Mouse (Mus musculus) cerebellum, postnatal 4 days (tissue): Measurements from ENCODE around the gene Atp5g3.
"Not testable (repeated sequence)": the region's sequence is repeated elsewhere in the genome, so short reads cannot be mapped to it uniquely, and the experiment has no call there.

Experiments
- DNase-seq, 2 experiments: peaks; one replicate each; pipeline ENCODE4 v3.0.0; 2022; ENCODE audit warnings: low spot score in 2 of 2, mixed read lengths in 1 of 2

The Atp5g3 gene

DNA sequence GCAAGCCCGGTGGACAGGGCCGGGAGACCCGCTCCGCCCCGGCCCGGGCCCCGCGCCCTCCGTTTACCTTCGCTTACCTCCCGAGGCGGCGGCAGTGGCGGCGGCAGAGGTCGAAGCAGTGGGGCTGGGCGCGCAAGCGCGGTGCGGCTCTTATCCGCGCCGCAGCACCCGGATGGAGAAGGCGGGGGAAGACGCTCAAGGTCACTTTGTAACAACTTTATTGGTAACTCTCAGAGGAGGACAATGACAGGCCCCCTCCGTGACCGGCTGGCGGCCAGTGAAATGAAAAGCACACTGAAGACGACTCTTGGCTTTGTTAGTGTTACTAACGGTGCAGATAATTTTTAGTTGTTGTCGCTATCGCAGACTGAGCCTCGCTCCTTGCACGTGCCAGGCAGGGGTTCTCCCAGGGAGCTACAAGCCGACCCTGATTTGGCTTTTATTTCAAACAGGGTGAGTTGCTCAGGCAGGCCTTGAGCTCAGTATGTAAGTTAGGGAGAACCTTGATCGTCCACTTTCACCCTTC, at the start of gene Atp5g3:
TSS of gene Atp5g3 (minus strand) at position 152 of the 526 bp plus-strand sequence.
- DNase-seq = peak; percentile 81 to 88

DNA sequence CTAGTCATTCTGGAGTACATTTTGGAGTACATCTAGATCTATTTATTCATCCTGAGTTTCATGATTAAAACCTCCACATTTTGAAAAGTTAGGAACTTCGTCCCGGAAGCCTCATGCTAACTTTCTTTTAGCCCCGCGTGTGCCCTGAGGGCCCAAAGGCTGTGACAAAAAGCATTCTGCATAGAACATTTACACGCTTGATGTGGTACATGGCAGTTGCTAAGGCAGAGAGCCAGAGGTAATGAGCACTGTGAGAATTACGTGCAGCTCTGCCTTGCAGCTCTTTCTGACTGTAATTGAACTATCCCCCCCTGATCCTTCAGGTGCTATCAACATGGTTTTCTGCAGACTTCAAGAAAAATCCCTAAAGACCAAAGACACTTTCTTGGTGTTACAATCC, 47.2 kb upstream of the Atp5g3 start:
- DNase-seq = no peak

DNA sequence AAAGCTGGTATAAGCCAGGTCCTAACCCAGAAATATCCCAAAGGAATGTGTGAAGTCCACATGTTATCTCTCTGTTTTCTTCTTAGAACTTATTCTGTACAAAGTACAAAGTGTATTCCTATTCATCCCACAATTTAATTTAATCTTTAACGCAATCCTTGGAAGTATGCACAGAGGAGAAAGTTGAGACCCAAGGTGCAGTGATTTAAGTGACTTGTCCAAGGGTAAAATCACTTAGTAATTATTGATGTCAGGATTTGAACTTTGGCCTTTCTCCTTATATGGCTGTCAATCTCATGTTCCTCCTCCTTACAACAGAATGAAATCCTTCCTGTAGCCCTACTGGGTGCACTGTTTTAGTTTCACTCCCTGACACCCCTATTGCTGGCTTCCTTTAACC, 42.5 kb upstream of the Atp5g3 start:
- no peak for DNase-seq

DNA sequence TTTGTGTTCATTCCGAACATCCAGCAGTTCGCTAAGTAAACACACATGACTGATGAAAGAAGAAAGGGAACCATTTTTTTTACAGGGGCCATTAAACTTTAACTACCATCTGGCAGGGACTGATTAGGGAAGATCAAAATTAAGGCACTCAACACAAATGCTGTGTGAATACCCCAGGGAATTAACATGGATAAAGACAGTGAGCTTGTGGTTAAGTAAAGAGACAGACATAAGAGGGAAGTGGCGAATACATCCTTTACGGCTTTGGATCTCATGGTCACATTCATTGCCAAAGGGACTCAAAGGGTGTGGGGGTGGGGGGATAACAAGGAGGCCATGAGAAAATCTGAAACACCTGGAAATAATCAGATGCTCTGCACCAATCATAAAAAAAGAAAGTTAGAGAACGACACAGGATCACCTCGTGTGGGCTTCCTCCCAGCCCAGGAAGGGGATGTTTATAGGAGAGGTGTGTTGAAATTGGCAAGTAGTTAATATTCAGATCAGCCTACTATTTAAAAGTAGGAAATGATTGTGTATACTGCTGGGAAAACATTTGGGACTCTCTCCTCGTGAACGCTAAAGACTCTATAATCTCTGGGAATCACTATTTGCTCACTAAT, 41.6 kb upstream of the Atp5g3 start:
- DNase-seq = no peak

DNA sequence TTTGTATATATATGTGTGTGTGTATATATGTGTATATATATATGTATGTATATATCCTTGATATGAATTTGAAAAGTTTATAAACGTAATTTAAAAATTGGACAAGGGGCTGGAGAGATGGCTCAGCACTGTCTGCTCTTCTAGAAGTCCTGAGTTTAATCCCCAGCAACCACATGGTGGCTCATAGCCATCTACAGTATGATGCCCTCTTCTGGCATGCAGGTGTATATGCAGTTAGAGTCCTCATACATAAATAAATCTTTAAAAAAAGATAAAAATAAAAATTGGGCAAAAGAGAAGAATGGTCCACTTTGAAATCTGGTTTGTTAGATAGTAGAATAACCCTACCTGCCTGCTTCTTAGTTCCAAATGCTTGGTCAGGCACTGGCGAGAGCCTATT, 36.2 kb upstream of the Atp5g3 start:
- DNase-seq = no peak

DNA sequence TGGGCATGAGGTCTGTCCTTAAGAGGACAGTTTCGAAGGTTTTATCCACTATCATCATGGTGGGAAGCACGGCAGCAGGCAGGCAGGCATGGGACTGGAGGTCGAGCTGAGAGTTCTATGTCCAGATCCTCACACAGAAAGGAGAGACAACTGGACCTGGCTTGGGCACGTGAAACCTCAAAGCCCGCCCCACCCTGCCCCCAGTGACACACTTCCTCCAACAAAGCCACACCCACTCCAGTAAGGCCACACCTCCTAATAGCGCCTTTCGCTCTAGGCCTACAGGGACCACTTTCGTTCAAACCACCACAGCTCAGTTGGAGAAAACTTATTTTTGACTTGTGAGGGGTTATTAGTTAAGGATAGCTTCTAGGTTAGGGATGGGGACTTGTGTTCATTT, 32.6 kb upstream of the Atp5g3 start:
- no peak for DNase-seq

DNA sequence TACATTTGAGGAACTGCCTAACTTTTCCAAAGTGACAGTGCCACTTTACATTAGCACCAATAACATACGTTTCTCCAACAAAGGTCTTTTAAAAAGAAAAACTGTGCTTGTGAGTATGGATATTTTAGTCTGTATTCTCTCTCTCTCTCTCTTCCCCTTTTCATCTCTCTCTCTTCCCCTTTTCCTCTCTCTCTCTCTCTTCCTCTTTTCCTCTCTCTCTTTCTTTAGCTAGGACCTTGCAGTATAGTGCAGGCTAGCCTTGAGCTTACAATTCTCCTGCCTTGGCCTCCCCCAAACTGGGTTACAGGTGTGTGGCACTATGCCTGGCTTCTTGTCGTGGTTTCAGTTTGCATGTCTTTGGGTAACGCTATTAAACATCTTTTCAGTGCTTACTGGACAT, 31.7 kb upstream of the Atp5g3 start:
- no peak for DNase-seq

DNA sequence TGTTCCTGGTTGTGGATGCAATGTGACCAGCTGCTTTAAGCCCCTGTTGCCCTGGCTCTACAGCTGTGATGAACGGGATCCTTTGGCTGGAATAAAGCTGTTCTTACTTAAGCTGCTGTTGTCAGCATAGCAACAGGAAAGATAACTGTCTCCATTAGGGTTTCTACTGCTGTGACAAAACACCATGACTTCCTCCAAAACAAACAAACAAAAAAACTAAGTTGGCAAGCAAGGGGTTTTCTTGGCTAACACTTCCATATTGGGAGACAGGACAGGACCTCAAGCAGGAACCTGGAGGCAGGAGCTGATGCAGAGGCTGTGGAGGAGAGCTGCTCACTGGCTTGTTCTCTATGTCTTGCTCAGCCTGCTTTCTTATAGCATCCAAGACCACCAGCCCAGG, 30.2 kb upstream of the Atp5g3 start:
- DNase-seq = no peak

DNA sequence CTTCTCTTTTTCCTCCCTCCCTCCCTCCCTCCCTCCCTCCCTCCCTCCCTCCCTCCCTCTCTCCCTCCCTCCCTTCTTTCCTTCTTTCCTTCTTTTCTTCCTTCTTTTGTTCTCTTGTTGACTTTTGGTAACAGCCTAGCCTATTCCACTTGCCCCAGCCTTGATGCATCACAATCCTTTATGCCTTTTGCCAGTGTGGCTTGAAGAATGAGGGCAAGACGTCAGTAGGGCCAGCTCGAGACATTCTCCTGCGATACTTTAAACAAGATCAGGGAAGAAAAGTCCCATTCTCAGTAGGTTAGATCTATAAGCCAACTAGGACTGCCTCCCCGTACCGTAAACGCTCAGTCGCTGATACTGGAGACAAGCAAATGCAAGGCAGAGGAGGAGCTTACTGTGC, 29.3 kb upstream of the Atp5g3 start:
- no peak for DNase-seq

DNA sequence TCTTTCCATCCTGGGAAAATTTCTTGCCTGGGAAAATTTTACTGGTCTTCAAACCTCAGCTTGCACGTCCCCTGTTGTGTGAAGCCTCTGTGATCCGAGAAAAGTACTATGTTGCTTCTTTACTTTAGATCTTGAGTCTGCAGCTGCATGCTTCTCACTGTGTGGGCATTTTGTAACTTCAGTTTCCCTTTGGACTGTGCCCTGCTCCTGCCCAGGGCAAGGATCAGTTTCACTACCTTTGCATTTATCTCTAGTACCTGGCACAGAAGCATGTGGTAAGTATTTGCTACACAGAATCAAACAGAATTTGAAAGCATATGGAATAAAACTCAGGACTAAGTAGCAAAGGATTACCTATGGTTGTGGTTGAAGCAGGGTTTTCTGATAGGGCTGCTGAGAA, 27.8 kb upstream of the Atp5g3 start:
- no peak for DNase-seq

DNA sequence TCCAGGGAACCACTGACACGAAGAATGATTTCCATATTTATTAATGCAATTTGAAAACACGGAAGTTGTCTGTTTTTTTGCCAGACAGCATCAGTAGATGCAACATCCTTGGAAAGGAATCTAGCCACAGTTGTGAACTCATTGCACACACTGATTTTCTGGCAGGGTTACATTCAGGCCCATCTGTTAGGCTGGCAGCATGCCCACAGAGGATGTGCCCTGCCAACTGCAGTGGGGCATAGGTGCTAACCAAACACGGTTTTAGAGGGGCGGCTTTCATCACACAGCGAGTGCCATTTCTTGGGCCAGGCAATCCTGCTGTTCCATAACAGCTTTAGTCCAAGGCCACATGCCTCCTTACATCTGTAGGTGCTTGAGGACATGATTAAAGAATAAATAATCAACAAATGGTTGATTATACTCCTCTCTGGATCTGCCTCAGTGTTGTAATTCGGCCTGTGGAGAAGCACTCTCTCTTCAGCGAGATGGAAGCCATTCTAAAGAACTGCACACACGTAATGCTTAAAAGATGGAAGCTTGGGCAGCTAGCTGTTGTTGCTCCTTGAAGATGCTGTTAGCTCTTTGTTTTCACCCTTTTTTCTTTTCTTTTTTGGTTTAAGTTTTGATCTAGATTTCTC, 21.7 kb upstream of the Atp5g3 start:
- peak; percentile 72 to 96 for DNase-seq

DNA sequence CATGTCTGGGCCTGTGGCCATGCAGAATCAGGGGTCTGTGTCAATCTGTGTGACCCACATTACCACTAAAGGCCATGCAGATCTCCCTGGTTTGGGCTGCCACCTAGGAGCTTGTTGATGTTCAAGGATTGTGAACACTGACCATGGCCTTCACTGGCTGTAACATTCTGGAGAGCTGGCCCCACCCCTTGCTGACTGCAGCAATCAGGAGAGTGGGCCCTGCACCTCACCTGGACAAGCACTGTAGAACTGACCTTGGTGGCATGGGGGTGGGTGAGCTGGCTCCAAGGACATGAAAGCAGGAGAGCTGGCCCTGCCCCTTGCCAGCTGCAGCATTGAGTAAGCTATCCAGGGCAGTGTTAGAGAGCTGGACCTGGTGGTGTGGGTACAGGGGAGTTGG, 16.6 kb upstream of the Atp5g3 start:
- no peak for DNase-seq

DNA sequence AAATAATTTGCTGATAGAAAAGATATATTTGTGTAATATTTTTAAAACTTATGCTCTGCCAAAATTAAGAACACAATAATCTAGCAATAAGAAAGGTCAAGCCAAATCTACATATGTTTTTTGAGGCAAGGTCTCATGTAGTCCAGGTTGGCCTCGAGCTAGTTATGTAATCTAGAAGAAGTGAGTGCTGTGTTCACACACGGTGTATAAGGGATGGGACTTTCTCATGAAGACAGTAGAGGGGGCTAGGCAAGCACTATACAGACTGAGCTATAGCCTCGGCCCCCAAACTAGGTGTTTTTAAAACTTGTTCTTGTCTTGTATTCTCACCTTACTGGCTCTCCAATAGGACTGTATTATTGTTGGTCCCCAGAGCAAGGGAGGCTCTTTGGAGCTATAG, 14.4 kb upstream of the Atp5g3 start:
- no peak for DNase-seq

DNA sequence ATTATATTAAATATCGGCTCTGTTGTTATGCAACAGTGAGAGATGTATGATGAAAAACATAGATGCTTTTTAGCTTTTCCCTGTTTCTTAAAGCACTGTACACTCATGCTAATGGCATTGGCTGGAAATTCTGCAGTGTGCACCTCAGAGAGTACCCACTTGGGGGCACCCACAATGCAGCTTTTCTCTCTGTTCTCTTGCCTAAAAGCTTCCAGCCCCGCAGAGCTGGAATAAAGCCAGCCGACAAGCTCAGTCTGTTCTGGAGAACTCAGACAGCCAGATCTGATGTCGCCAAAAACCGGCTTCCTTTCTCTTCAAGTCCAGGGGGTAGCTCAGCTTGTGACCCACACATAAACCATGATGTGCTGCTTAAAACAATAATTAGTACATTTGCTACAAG, 14.0 kb upstream of the Atp5g3 start:
- peak; percentile 73 to 89 for DNase-seq

DNA sequence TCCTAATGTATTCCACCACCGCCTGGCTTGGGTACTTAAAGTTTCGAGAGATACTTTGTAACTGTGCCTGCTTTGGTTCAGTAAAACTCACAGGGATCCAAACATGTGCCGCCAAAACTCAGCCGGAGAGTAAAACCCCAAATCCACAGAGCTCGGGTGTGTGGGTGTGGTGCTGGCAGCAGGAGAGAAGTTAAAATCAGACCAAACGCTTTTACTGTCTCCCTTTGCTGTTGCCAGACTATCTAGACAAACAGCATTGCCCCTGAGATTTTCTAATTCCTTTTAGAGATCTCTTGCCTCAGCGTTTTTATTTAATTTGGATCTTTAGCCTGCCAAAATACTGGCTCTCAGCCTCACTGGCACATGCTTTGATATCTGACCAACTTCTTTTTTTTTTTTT, 8.5 kb upstream of the Atp5g3 start:
- DNase-seq = no peak

DNA sequence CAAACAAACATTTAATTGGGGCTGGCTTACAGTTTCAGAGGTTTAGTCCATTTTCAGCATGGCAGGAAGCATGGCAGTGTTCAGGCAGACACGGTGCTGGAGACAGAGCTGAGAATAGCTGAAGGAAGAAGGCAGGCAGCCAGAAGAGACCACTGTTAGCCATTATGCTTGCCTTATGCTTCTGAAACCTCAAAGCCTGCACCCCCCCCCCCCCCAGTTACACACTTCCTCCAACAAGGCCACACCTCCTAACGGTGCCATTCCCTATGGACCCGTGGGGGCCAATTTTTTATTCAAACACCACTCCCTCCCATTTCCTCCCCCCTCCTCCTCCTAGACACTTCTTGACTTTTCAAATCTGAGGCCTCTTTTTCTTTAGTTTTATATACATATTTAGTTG, 1.1 kb upstream of the Atp5g3 start:
- no peak for DNase-seq

DNA sequence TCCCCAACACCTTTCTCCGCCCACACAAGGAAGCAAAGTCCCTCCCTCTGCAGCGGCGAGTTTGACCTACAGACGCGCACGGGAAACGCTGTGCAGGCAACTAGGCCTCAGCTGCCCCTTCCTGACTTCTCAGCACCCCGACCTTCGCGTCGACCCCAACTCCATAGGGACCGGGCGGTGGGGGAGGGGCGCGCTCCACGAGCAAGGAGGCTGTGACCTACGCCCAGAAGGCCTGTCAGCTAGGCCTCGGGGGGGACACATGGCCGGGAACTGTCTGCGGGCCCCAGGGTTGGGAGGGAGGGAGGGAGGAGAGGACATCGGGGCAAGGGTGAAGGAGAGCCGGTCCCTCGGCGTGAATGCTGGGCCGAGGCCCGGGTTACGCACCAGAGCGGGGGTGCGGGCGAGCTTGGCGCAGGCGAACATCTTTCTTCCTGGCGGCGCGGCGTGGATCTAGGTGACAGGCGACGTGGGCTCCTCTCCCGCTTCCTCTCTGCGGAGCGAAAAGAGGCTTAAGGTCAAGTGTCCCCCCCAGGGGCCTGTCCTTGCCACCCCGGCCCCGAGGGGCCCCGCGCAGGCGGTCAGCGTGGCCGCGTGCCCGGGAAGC, 453 bp downstream of the Atp5g3 start:
- DNase-seq = peak; percentile 38 to 53

DNA sequence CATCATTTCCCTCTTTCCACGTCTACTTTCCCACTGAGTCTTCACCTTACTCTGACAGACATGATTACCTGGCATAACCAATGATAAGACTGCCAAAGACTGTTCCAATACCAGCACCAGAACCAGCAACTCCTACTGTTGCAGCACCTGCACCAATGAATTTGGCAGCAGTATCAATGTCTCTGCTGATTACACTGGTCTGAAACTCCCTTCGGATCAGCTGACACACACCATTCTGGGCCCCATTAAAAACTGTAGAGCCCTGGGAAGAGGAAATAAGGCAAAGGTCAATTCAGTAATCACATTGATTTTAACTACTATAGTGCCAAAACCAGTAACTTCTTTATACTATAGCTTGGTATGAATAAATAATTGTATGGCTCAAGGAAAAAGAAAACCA, 2.0 kb downstream of the Atp5g3 start:
- DNase-seq = no peak

DNA sequence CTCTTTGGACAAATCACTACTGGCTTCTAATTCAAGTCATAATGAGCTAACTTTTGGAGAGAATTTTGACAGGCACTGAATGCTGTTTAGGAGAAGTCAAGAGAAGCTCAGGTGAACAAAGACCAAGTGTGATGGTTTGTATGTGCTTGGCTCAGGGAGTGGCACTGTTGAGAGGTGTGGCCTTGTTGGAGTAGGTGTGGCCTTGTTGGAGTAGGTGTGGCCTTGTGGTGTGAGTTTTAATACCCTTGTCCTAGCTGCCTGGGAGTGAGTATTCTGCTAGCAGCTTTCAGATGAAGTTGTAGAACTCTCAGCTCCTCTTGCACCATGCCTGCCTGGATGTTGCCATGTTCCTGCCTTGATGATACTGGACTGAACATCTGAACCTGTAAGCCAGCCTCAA, 6.4 kb downstream of the Atp5g3 start:
- DNase-seq = not testable (repeated sequence)

DNA sequence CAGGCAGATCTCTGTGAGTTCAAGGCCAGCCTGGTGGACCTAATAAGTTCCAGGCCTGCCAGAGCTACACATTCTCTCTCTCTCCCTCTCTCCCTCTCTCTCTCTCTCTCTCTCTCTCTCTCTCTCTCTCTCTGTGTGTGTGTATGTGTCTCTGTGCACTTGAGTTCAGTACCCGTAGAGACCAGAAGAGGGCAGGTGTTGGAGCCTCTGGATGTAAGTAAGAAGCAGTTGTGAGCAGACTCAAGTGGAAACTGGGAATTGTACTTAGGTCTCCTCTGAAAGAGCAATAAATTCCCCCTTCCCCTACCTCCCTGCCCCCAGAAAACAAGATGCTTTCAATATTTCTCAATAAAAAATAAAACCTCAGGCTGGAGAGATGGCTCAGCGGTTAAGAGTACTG, 7.6 kb downstream of the Atp5g3 start:
- no peak for DNase-seq

DNA sequence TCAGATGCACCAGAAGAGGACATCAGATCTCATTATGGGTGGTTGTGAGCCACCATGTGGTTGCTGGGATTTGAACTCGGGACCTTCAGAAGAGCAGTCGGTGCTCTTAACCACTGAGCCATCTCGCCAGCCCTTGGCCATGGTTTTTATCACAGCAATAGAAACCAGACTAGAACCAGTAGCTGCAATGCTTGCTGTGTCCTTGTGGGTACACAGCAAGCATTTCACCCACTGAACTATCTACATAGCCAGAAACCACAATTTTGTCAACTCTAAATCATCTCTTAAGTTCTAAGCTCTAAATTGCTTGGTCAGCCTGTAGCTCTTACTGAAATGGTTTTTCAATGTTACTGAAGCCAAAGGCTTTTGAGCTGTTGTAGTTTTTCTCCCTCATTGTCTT, 8.8 kb downstream of the Atp5g3 start:
- not testable (repeated sequence) for DNase-seq

DNA sequence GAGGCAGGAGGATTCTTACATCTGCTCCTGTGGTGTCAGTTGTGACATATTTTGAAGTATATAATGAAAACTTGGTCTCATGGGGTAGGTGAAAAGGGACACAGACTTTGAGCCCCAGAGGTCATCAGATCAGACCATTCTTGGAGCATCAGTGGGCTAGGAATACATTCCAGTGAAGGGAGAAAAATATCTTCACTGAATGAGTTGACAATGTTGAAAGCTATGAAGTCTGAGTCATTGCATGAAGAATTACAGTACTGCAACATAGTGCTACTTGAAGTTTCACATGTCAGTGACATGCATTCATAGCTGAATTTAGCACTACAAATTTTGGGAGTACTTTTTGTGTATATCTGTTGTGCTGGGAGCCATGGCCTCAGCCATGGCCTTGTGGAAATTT, 10.0 kb downstream of the Atp5g3 start:
- DNase-seq = no peak

DNA sequence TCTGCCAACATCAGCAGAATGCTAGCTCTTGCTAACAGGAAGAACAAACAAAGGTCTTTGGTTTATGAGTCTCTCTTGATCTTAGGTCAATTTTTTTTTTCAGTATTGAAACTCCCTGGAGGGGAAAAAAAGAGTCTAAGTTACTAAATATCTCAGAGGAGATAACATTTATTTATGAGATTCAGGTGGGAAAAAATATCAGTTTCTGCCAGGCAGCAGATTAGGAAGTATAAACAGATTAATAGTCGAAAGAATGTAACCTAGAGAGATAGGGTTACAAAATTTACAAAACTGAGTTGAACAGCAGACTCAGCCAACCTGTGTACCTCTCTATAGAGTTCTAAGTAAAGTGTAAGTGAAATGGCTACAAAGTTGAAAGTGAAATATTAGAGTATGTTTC, 10.8 kb downstream of the Atp5g3 start:
- DNase-seq = no peak
